Mouse (Mus musculus) stomach, postnatal 0 days (tissue): ENCODE data around the gene Klf9. TPM values are rescaled to one million over a fixed set of nuclear protein-coding genes. Genes with fewer than 3 reads are reported as not detected.

Source experiments
- ATAC-seq: fragments of 200-750 bp; cut with Nextera tagmentation; 2 replicates; pipeline ENCODE4 v1.8.0; 2017; ENCODE audit not compliant: low FRiP score, low TSS enrichment
- DNase-seq: peaks from one replicate; pipeline ENCODE4 v3.0.0-alpha.2; 2016; ENCODE audit warnings: low spot score
- H3K27ac ChIP-seq: fragments of 300-500 bp; sonication (generic); replicated peaks from 2 replicates; pipeline ENCODE4 v1.5.1; 2014; ENCODE audit warnings: mild to moderate bottlenecking, control low read depth
- H3K27me3 ChIP-seq: fragments of 300-500 bp; sonication (generic); 2 replicates; pipeline ENCODE4 v1.6.1; 2014; ENCODE audit warnings: low read length; ENCODE audit not compliant: control insufficient read depth, insufficient read depth
- H3K36me3 ChIP-seq: fragments of 300-500 bp; sonication (generic); 2 replicates; pipeline ENCODE4 v1.6.1; 2014; ENCODE audit warnings: low read length, mixed read lengths; ENCODE audit not compliant: control insufficient read depth, insufficient read depth
- H3K4me1 ChIP-seq: fragments of 300-500 bp; sonication (generic); replicated peaks from 2 replicates; pipeline ENCODE4 v1.6.1; 2014; ENCODE audit warnings: antibody characterized with exemption; ENCODE audit not compliant: control insufficient read depth, insufficient read depth
- H3K4me2 ChIP-seq: fragments of 300-500 bp; sonication (generic); replicated peaks from 2 replicates; pipeline ENCODE4 v1.6.1; 2014; ENCODE audit warnings: low read depth, mild to moderate bottlenecking, control low read depth, moderate library complexity
- H3K4me3 ChIP-seq: fragments of 300-500 bp; sonication (generic); 2 replicates; pipeline ENCODE4 v1.5.1; 2014; ENCODE audit warnings: low read depth, low read length, control low read depth
- H3K9ac ChIP-seq: fragments of 300-500 bp; sonication (generic); 2 replicates; pipeline ENCODE4 v1.6.1; 2014; ENCODE audit warnings: mild to moderate bottlenecking, low read length, control low read depth, mixed read lengths
- H3K9me3 ChIP-seq: fragments of 300-500 bp; sonication (generic); 2 replicates; pipeline ENCODE4 v1.6.1; 2016; ENCODE audit warnings: low read length; ENCODE audit not compliant: control insufficient read depth
- CTCF ChIP-seq: IDR thresholded peaks from 2 replicates; pipeline ENCODE4 v1.5.1; 2016; ENCODE audit warnings: antibody characterized with exemption, low read depth, mild to moderate bottlenecking, moderate library complexity
- EP300 ChIP-seq: optimal IDR thresholded peaks from 2 replicates; pipeline ENCODE3; 2016; ENCODE audit warnings: antibody characterized with exemption
- WGBS: fragments of 180-500 bp; shearing (Covaris S2); extraction: QIAGEN DNeasy Blood & Tissue Kit; methylation state at CpG from one replicate; pipeline ENCODE4 v1.1.7; 2014; 5-methylcytosine and 5-hydroxymethylcytosine counted together
- polyA plus RNA-seq: library from polyadenylated mRNA; unstranded; fragments of >200 nt; fragmentation: Nextera tagmentation; extraction: Ambion mirVana; gene quantifications from 2 replicates; pipeline ENCODE4 v1.2.1, GENCODE M21; 2015

Gene Klf9
- polyA plus RNA-seq, 1 experiment from 2014 or later: 17.4 TPM

- ATAC-seq (no peak), DNase-seq (no peak)
- Histone ChIP-seq H3K27me3 (no peaks in the 10 kb centered on the region), H3K9ac (0 out of 2 replicates have a peak overlapping the region, but pooled peaks have one; percentile 4), H3K36me3 (no peaks in the 10 kb centered on the region), H3K4me3 (no peak overlapping the region), H3K27ac (0 out of 2 replicates have a peak overlapping the region, but pooled peaks have one; percentile 4), H3K4me1 (peaks cover 9% of the 10 kb centered on the region), H3K9me3 (no peaks in the 10 kb centered on the region), H3K4me2 (0 out of 2 replicates have a peak overlapping the region, but pooled peaks have one; percentile 14)
- TF ChIP-seq EP300: no peak
- TF ChIP-seq CTCF: no peak
- 71% methylated on average over 15 of the region's 15 CpGs for WGBS
Measured at GRCm38 (mm10) chr19:23147026-23147966, 6.3 kb downstream of the Klf9 start.

- Histone ChIP-seq H3K36me3 (no peaks in the 10 kb centered on the region), H3K4me3 (no peak overlapping the region), H3K9me3 (no peaks in the 10 kb centered on the region), H3K27ac (peak overlapping the region; percentile 26; the same call in 1 of the 2 replicates), H3K4me1 (peaks cover 6% of the 10 kb centered on the region; the same call in 1 of the 2 replicates), H3K27me3 (no peaks in the 10 kb centered on the region), H3K9ac (no peak overlapping the region), H3K4me2 (no peak overlapping the region)
- 67% methylated on average over 7 of the region's 7 CpGs for WGBS
- TF ChIP-seq CTCF (no peak), EP300 (no peak)
- DNase-seq (no peak), ATAC-seq (no peak)
Measured at GRCm38 (mm10) chr19:23149465-23150410, 8.7 kb downstream of the Klf9 start.

GRCm38 (mm10) chr19:23150556-23151265 is 9.7 kb downstream of the Klf9 start:
- 80% methylated on average over 13 of the region's 14 CpGs for WGBS
- no peaks in the 10 kb centered on the region for H3K27me3 ChIP-seq
- peaks cover 6% of the 10 kb centered on the region; the same call in 1 of the 2 replicates for H3K4me1 ChIP-seq
- TF ChIP-seq CTCF (no peak), EP300 (no peak)
- DNase-seq (no peak), ATAC-seq (no peak)
- no peaks in the 10 kb centered on the region for H3K36me3 ChIP-seq
- no peak overlapping the region for H3K9ac ChIP-seq
- H3K4me3 ChIP-seq: no peak overlapping the region
- no peak overlapping the region for H3K27ac ChIP-seq
- H3K9me3 ChIP-seq: no peaks in the 10 kb centered on the region
- no peak overlapping the region for H3K4me2 ChIP-seq

GRCm38 (mm10) chr19:23151651-23152070 is 10.6 kb downstream of the Klf9 start:
- WGBS: 28% methylated on average over 11 of the region's 11 CpGs
- Histone ChIP-seq H3K4me3 (no peak overlapping the region), H3K4me1 (peaks cover 6% of the 10 kb centered on the region; the same call in 1 of the 2 replicates), H3K9me3 (no peaks in the 10 kb centered on the region), H3K36me3 (no peaks in the 10 kb centered on the region), H3K27ac (no peak overlapping the region), H3K27me3 (no peaks in the 10 kb centered on the region), H3K4me2 (peak overlapping the region; percentile 35), H3K9ac (no peak overlapping the region)
- peak; percentile 64 for ATAC-seq
- peak; percentile 68 for DNase-seq
- TF ChIP-seq CTCF (peak; percentile 71), EP300 (no peak)

- H3K4me2 ChIP-seq: peak overlapping the region; percentile 35; the same call in 1 of the 2 replicates
- DNase-seq (peak; percentile 35), ATAC-seq (peak; percentile 39; the same call in 1 of the 2 replicates)
- peaks cover 6% of the 10 kb centered on the region; the same call in 1 of the 2 replicates for H3K4me1 ChIP-seq
- H3K4me3 ChIP-seq: no peak overlapping the region
- no peak overlapping the region for H3K9ac ChIP-seq
- no peaks in the 10 kb centered on the region for H3K36me3 ChIP-seq
- H3K9me3 ChIP-seq: no peaks in the 10 kb centered on the region
- H3K27ac ChIP-seq: no peak overlapping the region
- no peak for TF ChIP-seq EP300
- no peak for TF ChIP-seq CTCF
- WGBS: 24% methylated on average over 4 of the region's 4 CpGs
- H3K27me3 ChIP-seq: no peaks in the 10 kb centered on the region
Measured at GRCm38 (mm10) chr19:23152201-23152640, 11.2 kb downstream of the Klf9 start.
